Mouse (Mus musculus) embryonic facial prominence, embryonic 10.5 days (tissue): ENCODE measurements around the gene Pex6. TPM values are rescaled to one million over a fixed set of nuclear protein-coding genes. Genes with fewer than 3 reads are reported as not detected.
A peak's percentile ranks its signal among the peaks of the same experiment; 100 is the strongest.

ENCODE experiments used
- DNase-seq: peaks from one replicate; pipeline ENCODE4 v3.0.0-alpha.2; 2017; ENCODE audit warnings: low spot score
- H3K27ac ChIP-seq: fragments of 300-500 bp; sonication (generic); replicated peaks from 2 replicates; pipeline ENCODE4 v1.5.1; 2016; ENCODE audit warnings: mild to moderate bottlenecking
- H3K27me3 ChIP-seq: fragments of 300-500 bp; sonication (generic); replicated peaks from 2 replicates; pipeline ENCODE4 v1.6.1; 2016; ENCODE audit warnings: low read depth, mild to moderate bottlenecking; ENCODE audit not compliant: poor library complexity, severe bottlenecking
- H3K36me3 ChIP-seq: fragments of 300-500 bp; sonication (generic); replicated peaks from 2 replicates; pipeline ENCODE4 v1.6.1; 2016; ENCODE audit warnings: mild to moderate bottlenecking, moderate library complexity
- H3K4me1 ChIP-seq: fragments of 300-500 bp; sonication (generic); 2 replicates; pipeline ENCODE4 v1.6.1; 2016
- H3K4me3 ChIP-seq: fragments of 300-500 bp; sonication (generic); 2 replicates; pipeline ENCODE4 v1.5.1; 2016; ENCODE audit warnings: mild to moderate bottlenecking, moderate library complexity
- H3K9me3 ChIP-seq: fragments of 300-500 bp; sonication (generic); 2 replicates; pipeline ENCODE4 v1.6.1; 2016; ENCODE audit warnings: mild to moderate bottlenecking
- WGBS: fragments of 180-500 bp; shearing (Covaris S2); methylation state at CpG from one replicate; pipeline ENCODE4 v1.1.7; 2016; 5-methylcytosine and 5-hydroxymethylcytosine counted together
- polyA plus RNA-seq: library from polyadenylated mRNA; unstranded; fragments of >200 nt; fragmentation: Nextera tagmentation; extraction: Ambion mirVana; gene quantifications from 2 replicates; pipeline ENCODE4 v1.2.1, GENCODE M21; 2016

Gene Pex6
- polyA plus RNA-seq, 1 experiment from 2014 or later, result 22.9 TPM

DNA sequence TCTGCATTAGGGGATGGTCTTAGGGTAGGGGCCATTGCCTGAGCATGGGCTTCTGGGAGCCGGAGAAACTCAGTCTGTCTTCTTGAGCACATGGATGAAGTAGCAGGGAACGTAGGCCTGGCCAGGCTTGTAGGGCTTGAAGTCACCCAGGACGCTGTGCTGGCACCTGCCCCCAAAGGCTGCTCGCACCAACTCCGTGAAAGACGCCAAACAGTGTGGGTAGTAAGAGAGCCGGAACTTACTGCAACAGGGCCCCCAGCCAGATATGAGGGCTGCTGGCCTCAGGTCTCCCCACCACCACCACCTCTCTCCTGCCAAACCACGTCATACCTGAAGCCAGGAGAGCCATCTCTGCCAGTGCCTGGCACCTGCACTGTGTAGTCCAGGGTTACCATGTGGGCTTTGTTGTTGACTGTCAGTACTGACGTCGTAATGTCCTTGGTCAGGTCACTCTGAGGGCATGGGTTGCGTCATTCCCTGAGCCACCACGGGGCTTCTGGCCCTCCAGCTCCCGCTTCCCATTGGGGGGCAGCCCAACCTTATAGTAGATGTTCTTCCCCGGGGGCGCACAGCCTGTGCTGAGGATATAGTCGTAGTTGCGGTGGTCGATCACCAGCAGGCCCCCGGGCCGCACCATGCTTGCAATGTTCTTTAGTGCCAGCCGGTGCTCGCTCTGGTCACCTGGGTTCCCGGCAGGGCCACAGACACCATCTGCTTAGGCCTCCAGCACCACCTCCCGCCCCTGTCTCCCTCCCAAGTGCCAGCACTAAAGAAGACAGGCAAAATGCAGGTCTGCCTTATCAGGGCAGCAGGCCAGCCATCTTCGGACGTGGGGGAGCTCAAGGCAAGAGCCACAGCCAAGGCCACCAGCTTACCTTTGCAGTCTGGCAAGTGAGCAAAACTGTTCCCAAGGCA is 14.7 kb downstream of the Pex6 start:
- Histone ChIP-seq H3K4me3 (no peak overlapping the region), H3K36me3 (peaks cover 55% of the 10 kb centered on the region), H3K4me1 (peaks cover 14% of the 10 kb centered on the region), H3K27me3 (peaks cover 28% of the 10 kb centered on the region), H3K9me3 (no peaks in the 10 kb centered on the region), H3K27ac (no peak overlapping the region)
- 92% methylated on average over 26 of the region's 26 CpGs for WGBS
- DNase-seq, result no peak

DNA sequence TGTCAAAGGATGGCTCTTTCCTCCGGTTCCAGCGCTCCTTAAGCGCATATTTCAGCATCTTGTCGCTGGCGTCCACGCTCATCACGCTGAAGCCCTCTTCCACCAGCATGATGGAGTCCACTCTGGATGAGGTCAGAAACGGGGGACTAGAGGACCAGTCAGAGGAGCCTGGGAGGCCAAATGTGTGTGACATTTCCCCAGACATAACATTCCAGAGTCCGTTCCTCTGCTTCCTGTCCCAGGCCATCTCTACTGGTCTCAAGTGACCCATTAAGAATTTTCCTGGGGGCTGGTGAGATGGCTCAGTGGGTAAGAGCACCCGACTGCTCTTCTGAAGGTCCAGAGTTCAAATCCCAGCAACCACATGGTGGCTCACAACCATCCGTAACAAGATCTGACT is 16.0 kb downstream of the Pex6 start:
- Histone ChIP-seq H3K27me3 (peaks cover 28% of the 10 kb centered on the region), H3K27ac (no peak overlapping the region), H3K9me3 (no peaks in the 10 kb centered on the region), H3K4me3 (no peak overlapping the region), H3K4me1 (peaks cover 14% of the 10 kb centered on the region; the same call in 1 of the 2 replicates), H3K36me3 (peaks cover 43% of the 10 kb centered on the region)
- no peak for DNase-seq
- WGBS, result 89% methylated on average over 11 of the region's 11 CpGs

DNA sequence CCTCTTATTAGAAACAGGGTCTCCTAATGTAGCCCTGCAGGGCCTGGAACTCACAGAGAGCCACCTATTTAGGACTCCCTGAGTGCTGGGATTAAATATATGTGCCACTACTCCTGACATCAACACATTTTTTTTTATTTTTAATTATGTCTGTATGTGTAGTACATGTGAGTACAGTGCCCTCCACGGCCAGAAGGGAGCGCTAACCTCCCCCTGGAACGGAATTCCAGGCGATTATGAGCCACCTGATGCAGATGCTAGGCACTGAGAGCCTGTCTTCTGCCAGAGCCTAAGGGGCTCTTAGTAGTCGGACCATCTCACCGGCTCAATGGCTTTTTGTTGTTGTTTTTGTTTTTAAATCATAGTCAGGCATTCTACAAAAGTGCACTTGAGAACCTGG is 16.8 kb downstream of the Pex6 start:
- DNase-seq, result peak; percentile 38
- H3K27me3 ChIP-seq, result peaks cover 28% of the 10 kb centered on the region
- H3K4me1 ChIP-seq, result peaks cover 14% of the 10 kb centered on the region; the same call in 1 of the 2 replicates
- no peak overlapping the region for H3K27ac ChIP-seq
- no peak overlapping the region for H3K4me3 ChIP-seq
- H3K36me3 ChIP-seq, result peaks cover 36% of the 10 kb centered on the region
- 40% methylated on average over 6 of the region's 6 CpGs for WGBS
- no peaks in the 10 kb centered on the region for H3K9me3 ChIP-seq

DNA sequence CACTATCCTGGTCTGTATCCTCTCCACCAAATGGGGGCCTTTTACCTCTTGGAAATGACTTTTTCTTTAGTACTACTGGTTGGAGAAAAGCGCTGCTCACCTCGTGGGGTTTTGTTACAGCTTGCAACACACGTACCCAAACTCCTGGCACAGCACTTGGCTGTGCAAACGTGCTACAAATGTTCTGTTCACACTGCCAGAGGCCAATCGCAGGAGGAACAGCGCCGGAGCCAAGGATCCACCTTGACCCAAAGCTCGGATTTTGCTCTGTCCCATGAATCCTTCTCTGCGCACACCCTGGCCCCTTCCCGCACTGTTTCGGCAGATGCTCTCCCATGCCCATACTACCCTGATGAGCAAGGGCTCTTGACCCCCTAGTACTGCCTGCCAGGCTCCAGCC is 17.2 kb downstream of the Pex6 start:
- Histone ChIP-seq H3K9me3 (no peaks in the 10 kb centered on the region), H3K36me3 (peaks cover 32% of the 10 kb centered on the region), H3K4me1 (peaks cover 14% of the 10 kb centered on the region; the same call in 1 of the 2 replicates), H3K27ac (no peak overlapping the region), H3K4me3 (peak overlapping the region; percentile 41), H3K27me3 (peaks cover 28% of the 10 kb centered on the region)
- DNase-seq, result no peak
- 50% methylated on average over 11 of the region's 11 CpGs for WGBS

DNA sequence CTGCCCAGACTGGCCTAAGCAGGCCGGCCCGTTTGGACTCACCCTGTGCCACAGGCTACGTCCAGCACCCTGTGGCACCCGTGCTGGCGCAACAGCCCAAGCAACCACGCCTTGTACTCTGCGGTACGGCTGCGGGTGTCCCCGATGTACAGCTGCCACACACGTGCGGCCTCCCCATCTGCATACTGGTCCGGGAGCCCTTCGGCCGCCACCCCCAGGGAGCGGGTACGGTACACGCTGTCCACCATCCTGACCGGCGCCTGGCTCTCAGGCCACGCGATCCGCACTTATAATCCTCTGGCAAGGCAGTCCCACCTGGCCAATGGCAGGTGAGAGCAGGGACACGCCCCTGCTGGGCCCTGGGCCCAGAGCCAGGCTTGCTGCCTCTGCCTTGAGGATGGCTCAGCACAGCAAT is 17.6 kb downstream of the Pex6 start, which contains the start of gene Gnmt:
Gene Gnmt, minus strand, starts transcription at position 265 of the 415 bp plus-strand sequence.
- Histone ChIP-seq H3K9me3 (no peaks in the 10 kb centered on the region), H3K4me1 (peaks cover 14% of the 10 kb centered on the region; the same call in 1 of the 2 replicates), H3K27ac (peak within 1 kb of the TSS; percentile 19; the same call in 1 of the 2 replicates), H3K27me3 (peaks cover 28% of the 10 kb centered on the region), H3K36me3 (peaks cover 29% of the 10 kb centered on the region), H3K4me3 (peak within 1 kb of the TSS; percentile 41)
- 13% methylated on average over 24 of the region's 24 CpGs for WGBS
- DNase-seq, result peak; percentile 31

DNA sequence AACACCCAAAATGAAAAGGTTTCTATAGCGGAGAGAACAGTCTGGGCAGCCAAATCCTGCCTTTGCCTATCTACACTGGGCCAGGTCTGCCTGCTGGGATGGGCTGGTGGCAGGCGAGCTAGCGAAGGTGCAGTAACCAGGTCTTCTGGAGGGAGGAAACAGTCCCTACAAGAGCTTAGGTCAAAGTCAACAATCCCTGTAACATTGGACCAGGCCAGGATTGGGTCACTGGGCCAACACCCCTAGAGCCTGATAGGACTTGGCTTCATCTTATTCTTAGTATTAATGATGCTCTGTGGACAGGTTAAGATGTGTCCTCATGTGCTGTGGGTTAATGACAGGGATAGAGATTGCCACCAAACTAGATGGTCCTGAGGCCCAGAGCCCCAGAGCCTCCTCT is 22.8 kb downstream of the Pex6 start:
- H3K9me3 ChIP-seq, result no peaks in the 10 kb centered on the region
- peaks cover 15% of the 10 kb centered on the region for H3K27me3 ChIP-seq
- H3K36me3 ChIP-seq, result peaks cover 47% of the 10 kb centered on the region
- H3K4me1 ChIP-seq, result peaks cover 2% of the 10 kb centered on the region; the same call in 1 of the 2 replicates
- WGBS, result 90% methylated on average over 3 of the region's 3 CpGs
- DNase-seq, result no peak
- no peak overlapping the region for H3K4me3 ChIP-seq
- no peak overlapping the region for H3K27ac ChIP-seq

DNA sequence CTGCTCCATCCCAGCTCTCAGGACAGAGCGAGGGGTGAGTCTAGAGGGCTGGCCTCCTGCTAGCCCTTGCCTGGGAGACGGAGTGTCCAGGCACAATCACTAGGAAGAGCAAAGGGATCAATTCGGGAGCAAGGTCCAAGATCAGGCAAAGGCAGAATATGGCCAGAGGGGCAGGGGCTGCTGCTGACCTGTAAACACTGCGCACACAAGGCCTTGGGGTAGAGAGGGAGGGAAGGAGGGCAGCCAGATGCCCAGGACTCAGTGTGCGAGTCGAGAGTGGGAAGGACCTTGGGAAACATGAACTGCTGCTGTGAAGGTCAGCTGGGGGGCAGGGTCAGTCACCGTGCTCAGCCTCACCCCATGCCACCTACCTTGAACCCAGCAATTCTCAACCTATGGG is 24.0 kb downstream of the Pex6 start:
- H3K9me3 ChIP-seq, result no peaks in the 10 kb centered on the region
- H3K4me1 ChIP-seq, result no peaks in the 10 kb centered on the region
- peaks cover 53% of the 10 kb centered on the region for H3K36me3 ChIP-seq
- H3K27ac ChIP-seq, result no peak overlapping the region
- DNase-seq, result no peak
- 87% methylated on average over 7 of the region's 7 CpGs for WGBS
- no peak overlapping the region for H3K4me3 ChIP-seq
- peaks cover 3% of the 10 kb centered on the region; the same call in 1 of the 2 replicates for H3K27me3 ChIP-seq

DNA sequence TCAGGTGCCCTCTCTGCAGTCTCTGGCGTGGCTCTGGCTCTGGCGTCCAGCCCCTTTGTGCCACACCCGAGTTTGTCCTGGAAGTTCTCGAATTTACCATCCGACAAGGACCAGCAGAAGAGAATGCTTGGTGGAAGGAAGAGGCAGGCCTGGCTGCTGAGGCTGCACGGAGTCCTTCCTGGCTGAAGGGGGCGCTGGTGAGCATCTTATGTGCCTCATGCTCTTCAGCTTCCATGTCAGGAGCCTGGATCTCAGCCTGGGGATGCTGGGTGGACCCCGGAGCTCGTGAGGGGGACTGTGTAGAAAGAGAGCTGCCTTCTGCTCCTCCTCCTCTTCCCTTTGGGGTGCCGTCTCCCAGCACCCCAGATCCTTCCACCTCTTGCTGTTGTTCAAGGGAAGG is 24.9 kb downstream of the Pex6 start:
- DNase-seq, result peak; percentile 35
- Histone ChIP-seq H3K4me3 (no peak overlapping the region), H3K36me3 (peaks cover 55% of the 10 kb centered on the region), H3K27ac (no peak overlapping the region), H3K9me3 (no peaks in the 10 kb centered on the region), H3K27me3 (no peaks in the 10 kb centered on the region), H3K4me1 (no peaks in the 10 kb centered on the region)
- 62% methylated on average over 10 of the region's 10 CpGs for WGBS

DNA sequence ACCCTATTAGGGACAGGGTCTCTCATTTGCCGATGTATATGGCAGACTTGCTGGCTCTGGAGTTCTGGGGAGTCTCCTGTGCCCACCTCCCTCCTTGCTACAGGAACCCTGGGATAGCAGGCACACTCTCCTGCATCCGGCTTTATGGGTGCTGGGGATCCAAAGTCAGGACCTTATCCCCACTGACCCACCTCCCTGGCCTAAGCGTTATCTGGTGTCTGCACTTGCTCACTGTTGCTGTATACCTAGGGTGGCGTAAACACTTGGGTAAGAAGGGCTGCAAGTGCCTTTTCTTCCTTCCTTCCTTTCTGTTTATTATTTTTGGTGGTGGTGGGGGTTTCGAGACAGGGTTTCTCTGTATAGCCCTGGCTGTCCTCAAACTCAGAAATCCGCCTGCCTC is 30.0 kb downstream of the Pex6 start:
- Histone ChIP-seq H3K36me3 (peaks cover 79% of the 10 kb centered on the region), H3K4me1 (no peaks in the 10 kb centered on the region), H3K9me3 (no peaks in the 10 kb centered on the region), H3K27ac (no peak overlapping the region), H3K4me3 (no peak overlapping the region), H3K27me3 (no peaks in the 10 kb centered on the region)
- 92% methylated on average over 6 of the region's 6 CpGs for WGBS
- DNase-seq, result no peak

DNA sequence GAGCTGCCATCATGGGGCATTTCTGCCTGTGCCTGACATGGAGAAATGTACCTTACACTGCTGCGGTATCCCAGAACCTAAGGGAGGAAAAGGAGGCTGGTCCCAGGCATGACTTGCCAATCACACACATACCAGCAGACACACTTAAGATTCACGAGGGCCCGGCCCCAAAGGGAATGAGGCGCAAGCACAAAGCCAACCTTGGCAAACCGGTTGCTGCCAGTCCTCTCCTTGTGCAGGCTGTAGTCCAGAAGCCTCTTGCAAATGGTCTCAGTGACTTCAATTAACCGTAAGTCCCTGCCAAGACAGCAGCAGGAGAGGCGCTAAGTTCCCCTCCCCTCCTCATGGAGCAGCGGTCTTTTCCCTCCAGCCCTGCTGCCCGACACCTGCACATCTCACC is 31.7 kb downstream of the Pex6 start:
- Histone ChIP-seq H3K27me3 (no peaks in the 10 kb centered on the region), H3K27ac (no peak overlapping the region), H3K4me1 (no peaks in the 10 kb centered on the region), H3K9me3 (no peaks in the 10 kb centered on the region), H3K4me3 (no peak overlapping the region), H3K36me3 (peaks cover 83% of the 10 kb centered on the region)
- no peak for DNase-seq
- WGBS, result 91% methylated on average over 9 of the region's 9 CpGs

DNA sequence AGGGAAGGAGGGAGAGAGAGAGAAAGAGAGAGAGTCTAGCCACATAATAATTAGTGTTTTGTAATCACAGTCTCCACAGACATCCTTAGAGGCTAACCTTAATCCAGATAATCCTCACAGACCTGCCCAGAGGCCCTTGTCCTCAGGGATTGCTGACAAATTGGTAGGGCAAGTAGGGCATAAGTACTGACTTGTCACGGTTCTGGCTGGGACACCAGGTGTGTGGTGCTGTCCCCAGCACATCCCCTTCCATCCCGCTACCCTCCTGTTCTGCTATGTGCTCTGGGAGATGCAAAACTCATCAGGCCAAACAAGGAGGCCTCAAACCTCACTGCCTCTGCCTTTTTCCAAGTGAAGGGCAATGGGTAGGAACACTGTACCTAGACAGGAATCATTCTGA is 34.2 kb downstream of the Pex6 start:
- no peak for DNase-seq
- H3K4me1 ChIP-seq, result peaks cover 3% of the 10 kb centered on the region
- H3K9me3 ChIP-seq, result no peaks in the 10 kb centered on the region
- H3K27me3 ChIP-seq, result no peaks in the 10 kb centered on the region
- peaks cover 81% of the 10 kb centered on the region for H3K36me3 ChIP-seq
- H3K27ac ChIP-seq, result no peak overlapping the region
- 82% methylated on average over 2 of the region's 2 CpGs for WGBS
- no peak overlapping the region for H3K4me3 ChIP-seq

DNA sequence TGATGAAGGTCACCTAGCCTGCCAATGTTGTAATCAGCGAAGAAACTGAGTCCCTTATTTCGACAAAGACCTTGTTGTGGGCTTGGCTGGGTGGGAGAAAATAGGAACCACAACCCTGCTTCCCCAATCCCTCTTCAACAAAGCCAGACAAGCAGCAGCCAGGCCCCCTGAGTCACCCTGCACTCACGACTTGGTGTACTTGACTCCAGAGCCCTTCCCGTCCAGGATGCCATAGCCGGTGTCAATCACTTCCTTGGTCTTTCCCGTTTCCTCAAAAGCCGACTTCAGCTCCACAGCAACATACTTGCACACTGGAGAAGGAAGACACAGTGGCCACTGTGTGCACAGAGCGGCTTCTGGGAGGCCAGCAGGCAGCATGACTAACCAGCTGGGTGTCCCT is 36.0 kb downstream of the Pex6 start:
- H3K36me3 ChIP-seq, result peaks cover 68% of the 10 kb centered on the region
- no peaks in the 10 kb centered on the region for H3K27me3 ChIP-seq
- H3K9me3 ChIP-seq, result no peaks in the 10 kb centered on the region
- no peak overlapping the region for H3K27ac ChIP-seq
- DNase-seq, result no peak
- H3K4me1 ChIP-seq, result peaks cover 14% of the 10 kb centered on the region
- WGBS, result 86% methylated on average over 8 of the region's 8 CpGs
- no peak overlapping the region for H3K4me3 ChIP-seq

DNA sequence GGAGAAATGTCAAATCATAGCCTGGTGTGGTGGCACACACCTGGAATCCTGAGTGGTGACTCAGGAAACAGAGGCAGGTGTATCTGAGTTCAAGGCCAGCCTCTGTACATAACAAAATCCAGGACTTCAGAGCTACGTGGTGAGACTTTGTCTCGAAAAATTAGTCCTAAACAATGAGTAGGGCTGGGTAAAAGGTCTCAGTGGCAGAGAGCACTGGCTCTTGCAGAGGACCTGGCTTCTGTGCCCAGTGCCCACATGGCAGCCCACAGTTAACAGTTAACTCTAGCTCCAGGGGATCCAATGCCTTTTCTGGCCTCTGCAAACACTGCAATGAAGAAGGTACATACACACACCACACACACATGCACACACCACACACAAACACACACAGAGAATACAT is 36.5 kb downstream of the Pex6 start:
- Histone ChIP-seq H3K4me3 (no peak overlapping the region), H3K9me3 (no peaks in the 10 kb centered on the region), H3K36me3 (peaks cover 63% of the 10 kb centered on the region), H3K27me3 (no peaks in the 10 kb centered on the region), H3K4me1 (peaks cover 20% of the 10 kb centered on the region), H3K27ac (no peak overlapping the region)
- WGBS, result 94% methylated on average over 2 of the region's 2 CpGs
- DNase-seq, result no peak
